Mouse (Mus musculus) spleen, postnatal 14 days (tissue): ENCODE data around the gene Rtbdn.

ENCODE experiments used
- DNase-seq, 2 experiments: peaks; one replicate each; pipeline ENCODE4 v3.0.0; 2021 to 2022; ENCODE audit warnings: low spot score in 2 of 2

Rtbdn gene

DNA sequence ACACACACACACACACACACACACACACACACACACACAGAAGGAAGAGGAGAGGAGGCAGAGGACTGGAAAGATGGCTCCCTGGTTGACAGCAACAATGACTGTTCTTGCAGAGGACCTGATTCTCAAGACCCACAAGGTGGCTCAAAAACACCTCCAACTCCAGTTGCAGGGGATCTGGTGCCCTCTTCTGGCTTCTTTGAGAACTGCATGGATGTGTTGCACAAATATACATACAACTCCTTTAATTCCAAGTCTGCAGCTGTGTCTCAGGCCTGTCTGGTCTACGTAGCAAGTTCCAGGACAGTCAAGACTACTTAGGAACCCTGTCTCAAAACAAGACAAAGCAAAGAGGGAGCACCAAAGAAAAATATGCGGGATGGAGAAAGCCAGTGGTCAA, 10.0 kb downstream of the Rtbdn start:
- DNase-seq = peak in 1 of 2 experiments; percentile 77

DNA sequence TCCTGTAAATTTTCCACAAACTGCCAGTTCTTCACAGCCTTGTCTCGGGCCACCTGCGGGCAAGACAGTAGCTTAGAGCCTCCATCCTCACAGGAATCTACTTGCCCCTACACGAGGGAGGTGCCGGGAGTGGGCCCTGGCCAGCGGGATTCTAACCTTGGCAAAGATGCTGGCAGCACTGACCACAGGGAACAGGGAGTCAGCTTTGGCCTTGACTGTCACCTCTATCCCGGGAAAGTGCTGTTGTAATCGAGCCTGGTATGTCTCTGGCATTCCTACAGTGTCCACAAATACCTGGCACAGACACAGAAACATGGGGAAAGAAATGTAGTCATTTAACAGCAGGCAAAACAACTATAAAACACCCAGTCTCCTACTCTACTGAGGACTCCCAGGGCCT, 13.0 kb downstream of the Rtbdn start:
- DNase-seq = no peak

DNA sequence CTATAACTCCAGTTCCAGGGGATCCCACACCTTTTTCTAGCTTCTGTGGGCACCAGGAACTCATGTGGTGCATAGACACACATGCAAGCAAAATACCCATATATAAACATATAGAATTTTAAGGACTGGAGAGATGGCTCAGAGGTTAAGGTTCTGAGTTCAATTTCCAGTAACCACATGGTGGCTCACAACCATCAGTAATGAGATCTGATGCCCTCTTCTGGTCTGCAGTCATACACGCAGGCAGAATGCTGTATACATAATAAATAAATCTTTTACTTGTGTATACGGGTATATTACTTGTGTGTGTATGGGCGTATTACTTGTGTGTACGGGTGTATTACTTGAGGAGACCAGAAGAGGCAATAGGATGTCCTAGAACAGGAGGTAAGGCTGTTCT, 17.2 kb downstream of the Rtbdn start:
- no peak for DNase-seq

DNA sequence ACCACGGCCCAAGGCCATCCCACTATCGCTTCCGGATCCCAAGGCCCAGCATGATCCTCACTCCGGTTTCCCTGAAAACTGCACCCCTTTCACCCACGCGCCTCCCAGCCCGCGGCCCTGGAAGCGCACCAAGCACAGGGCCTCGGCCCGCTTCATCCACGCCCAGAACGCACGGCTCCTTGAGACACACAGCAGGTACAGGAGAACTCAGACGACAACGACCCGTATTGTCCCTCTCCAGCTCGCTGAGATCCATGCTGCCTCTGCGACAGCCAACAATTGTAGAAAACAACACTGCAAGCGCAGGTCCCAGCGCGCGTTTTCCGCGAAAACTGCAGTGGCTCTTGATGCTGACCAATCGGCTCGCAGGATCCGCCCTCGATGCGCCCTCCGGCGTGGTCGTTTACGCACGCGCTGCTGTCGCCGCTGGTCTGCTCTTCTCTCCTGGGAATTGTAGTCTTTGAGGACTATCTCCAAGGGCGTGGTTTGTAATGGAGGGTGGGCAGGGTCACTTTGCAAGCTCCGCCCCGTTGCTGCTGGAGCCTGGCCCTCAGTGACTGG, 19.0 kb downstream of the Rtbdn start:
- DNase-seq = peak; percentile 85 to 86

DNA sequence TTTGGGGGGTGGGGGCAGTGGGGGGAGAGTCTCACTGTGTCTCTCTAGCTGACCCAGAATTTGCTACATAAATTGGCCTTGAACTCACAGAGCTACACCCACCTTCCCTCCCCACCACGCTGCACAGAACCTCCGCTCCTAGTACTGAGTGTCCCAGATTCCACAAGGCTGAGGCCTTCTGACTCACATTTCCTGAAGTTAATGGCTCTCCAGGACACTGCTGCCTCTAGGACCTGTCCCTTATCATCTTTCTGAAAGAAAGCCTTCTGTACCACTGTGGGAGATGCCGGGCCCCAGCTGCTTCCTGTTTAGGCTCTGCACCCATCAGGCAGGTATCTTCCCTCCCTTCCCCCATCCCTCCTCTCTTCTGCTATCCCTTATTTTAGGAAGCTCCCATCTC, 19.8 kb downstream of the Rtbdn start:
- no peak for DNase-seq

DNA sequence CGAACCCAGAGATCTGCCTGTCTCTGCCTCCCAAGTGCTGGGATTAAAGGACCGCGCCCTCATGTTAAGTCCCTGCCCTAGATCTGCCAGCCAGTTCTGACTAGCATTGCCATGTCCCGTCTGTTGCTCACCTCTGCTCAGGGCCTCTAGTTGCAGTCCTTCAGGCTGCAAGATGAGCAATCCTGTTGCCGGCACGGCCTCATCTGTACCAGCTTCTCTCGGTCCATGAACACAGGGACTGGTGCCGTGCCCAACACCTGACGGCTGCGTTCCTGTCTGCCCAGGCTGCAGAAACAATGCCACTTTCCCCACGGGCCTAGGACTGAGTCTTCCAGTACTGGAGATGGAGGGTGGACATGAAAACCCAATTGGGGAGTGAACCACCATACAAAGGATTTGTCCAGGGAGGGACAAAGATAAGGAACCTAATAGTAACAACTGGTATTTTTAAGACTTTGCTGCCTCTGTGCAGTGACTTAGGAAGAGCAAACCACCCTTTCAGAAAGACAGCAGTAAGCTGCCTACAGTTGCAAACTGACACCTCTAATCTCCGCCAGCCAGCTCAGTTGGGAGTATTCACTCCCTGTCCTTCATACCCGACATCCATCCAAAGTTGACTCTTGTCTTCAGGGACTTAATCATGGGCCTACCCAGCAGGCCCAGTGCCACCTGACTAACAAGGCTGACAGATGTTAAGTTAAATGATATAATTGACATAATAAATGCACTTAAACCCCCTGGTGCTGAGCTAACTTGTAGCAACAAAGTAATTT, 20.9 kb downstream of the Rtbdn start:
- DNase-seq = no peak

DNA sequence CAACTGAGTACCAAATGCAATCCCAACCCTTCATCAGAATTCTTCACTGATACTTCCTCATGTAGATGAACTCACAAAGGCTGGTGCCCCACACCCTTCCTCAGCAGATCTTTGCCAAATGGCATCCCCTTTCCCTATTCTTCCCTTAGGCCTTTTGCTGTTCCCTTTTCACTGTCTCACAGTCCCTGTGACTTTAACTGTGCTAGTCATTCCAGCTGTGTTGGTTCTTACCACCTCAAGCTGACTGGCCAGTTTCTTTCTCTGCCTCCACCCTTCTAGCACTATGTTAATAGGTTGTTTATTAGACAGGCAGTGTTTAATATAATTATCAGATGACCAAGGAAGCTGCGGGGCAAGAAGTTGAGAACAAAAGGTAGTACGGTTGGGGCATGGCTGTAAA, 21.9 kb downstream of the Rtbdn start:
- no peak for DNase-seq

DNA sequence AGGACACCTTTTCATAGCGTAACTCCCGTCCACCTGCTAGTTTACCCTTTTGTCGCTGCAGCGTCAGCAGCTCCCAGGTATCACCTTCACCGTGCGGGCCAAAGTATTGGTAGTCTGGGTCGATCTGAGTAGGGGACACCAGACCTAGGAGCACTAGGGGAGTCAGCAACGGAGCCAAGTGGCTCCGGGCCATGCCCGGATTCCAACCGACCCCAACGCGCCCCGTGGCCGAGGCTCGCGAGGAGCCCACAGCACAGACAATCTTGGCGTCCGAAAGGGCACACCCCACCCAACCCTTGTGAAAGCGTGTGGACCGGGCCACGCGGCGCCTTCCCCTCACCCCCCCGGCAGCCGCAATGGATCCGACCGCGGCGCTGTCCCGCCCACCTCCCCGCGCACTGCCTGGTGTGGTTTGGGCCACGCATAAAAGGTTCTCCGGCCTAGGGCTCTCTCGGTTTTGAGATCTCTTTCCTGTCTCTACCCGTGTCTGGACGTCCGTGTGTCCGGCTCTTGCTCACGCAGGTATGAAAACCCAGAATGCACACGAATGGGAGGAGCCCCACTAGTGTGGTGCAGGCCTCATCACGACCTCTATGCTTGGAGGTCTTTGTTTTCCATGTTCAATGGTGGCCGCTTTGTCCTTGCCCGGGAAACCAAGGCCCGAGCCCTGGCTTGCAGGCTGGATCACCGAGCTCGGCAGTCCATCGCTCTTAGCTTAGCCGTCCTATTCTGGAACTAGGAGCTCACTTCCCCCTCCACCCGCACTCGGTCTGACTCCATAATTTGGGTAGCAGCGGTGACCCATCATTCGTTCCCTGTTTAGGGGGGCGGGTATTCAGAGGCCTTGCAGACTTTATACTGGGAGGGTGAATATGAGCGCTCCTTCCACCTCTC, 22.7 kb downstream of the Rtbdn start, which contains the start of the genes Gm49661, Prdx2 and Rnaseh2a:
Gene Gm49661, minus strand, starts transcription at position 193 of the 894 bp plus-strand sequence.
Gene Prdx2, plus strand, starts transcription at position 347 of the 894 bp plus-strand sequence.
Gene Rnaseh2a, minus strand, starts transcription at position 527 of the 894 bp plus-strand sequence.
- peak; percentile 72 to 77 for DNase-seq

DNA sequence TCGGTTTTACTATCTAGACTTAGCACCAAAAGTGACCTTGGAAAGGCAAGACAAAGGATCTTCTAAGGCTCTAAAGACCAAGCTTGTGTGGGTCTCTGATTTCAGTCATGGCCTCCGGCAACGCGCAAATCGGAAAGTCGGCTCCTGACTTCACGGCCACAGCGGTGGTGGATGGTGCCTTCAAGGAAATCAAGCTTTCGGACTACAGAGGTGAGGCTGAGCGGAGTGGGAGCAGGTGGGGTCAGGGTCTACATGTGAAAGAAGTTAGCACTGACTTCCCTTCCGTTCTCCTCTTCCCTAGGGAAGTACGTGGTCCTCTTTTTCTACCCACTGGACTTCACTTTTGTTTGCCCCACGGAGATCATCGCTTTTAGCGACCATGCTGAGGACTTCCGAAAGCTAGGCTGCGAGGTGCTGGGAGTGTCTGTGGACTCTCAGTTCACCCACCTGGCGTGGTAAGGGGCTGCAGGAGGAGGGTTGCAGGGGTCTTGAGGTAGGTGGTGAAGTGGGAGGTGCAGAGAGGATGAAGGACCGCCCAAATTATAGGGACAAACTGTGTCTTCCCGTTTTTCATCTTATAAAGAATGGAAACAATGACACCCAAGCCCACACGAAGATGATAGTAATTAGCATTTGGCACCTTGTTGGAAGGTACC, 23.5 kb downstream of the Rtbdn start:
- no peak for DNase-seq

DNA sequence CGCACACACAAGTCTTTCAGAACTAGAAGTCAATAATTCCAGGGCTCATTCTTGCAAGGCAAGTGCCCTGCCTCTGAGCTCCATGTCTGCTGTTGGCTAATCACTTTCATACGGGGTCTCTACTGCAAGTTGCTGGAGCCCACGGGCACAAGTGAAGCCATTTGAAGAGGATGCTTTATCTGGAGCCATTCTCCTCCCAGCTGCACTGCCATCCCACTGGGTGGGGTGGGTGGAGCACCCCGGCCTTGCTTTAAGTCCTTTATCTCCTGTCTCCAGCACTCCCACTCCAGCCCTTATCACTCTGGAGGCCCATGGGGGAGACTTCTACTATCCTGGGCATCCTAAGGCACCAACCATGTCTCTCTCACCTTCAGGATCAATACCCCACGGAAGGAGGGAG, 24.1 kb downstream of the Rtbdn start:
- DNase-seq = peak; percentile 62 to 65

DNA sequence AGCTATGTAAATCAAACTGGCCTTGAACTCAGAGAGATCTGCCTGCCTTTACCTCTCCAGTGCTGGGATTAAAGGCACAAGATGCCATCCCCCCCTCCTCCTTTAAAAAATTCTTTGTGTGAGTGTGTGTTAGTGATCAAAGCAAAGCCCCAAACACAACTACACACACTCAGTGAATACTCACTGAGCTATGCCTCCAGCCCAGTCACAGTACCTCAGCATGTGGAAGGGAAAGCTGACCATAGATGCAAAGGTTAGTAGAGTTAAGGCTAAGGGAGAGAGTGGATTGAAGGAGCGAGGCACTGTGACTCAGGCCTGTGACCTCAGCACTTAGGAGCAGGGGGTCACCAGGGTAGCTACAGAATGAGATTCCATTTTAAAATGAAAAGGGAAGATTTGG, 26.3 kb downstream of the Rtbdn start:
- DNase-seq = no peak

DNA sequence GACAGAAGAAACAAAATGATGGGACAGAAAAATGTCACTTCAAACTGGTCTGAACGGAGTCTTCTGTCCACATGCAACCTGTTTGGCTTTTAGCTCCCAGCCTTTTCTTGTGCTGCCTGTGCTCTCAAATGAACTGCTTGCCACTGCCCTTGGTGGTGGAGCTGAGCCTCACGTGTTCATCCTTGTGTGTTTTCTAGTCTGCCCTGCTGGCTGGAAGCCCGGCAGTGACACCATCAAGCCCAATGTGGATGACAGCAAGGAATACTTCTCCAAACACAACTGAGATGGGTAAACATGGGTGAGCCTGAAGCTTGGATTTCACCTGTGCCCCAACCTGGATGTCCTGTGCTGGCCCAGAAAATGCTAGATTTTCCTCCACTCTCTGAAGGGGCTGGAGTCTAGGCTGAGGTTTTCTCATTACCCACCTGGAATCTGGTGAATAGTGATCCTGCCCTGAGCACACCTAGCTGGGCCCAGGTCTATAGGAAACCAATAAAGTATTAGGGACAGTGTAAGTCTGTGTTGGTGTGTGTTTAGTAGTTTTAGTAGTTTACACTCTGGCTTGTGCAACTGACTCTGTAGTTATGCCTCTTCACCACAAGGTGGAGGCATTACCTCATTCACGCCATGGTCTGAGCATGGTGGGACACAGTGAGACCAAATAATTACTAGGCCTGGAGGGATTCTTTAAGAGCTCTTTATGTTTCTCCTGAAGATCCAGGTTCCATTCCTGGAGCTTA, 27.2 kb downstream of the Rtbdn start:
- DNase-seq = peak in 1 of 2 experiments; percentile 28

DNA sequence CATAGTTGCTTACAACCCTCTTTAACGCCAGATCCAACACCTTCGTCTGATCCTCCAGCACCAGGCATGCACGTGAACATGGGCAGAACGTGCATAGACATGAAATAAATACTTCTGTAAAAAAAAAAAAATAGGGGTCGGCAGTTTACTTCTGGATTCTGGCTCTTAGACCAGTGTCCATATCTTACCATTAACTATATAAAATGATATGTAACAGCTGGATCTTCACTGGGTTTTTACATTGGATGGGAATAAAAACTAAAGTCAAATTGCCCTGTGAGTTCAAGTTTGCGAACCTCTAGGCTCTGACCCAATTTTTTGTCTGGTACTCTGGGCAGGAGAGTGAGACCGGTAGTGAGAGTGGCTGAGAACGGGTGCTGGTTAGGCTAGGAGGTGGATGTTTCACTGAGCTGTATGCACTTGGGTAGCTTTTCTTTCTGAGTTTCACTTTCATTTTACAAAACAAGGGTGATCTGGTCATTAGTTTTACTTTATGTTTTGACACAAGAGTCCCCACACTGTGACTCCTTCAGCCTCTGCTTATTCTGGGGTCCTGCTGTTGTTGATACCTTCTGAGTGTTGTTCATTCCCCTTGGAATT, 27.9 kb downstream of the Rtbdn start:
- DNase-seq = no peak

DNA sequence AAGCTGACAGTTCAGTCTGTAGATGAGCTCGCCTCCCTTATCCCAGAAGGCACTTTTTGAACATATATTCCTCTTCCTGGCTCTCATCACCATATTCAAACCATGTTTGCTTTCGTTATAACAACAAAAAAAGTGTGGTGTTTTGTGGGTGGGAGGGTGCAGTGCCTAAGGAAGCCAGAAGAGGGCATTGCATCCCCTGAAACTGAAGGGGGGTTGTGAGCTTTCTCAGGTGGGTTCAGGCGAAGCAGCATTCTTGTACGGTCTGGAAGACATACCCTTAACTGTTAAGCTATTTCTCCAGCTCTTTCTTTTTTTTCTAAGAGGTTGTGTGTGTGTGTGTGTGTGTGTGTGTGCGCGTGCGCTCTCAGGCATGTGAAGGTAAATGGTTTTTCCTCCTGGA, 28.6 kb downstream of the Rtbdn start:
- DNase-seq = peak; percentile 71 to 78

DNA sequence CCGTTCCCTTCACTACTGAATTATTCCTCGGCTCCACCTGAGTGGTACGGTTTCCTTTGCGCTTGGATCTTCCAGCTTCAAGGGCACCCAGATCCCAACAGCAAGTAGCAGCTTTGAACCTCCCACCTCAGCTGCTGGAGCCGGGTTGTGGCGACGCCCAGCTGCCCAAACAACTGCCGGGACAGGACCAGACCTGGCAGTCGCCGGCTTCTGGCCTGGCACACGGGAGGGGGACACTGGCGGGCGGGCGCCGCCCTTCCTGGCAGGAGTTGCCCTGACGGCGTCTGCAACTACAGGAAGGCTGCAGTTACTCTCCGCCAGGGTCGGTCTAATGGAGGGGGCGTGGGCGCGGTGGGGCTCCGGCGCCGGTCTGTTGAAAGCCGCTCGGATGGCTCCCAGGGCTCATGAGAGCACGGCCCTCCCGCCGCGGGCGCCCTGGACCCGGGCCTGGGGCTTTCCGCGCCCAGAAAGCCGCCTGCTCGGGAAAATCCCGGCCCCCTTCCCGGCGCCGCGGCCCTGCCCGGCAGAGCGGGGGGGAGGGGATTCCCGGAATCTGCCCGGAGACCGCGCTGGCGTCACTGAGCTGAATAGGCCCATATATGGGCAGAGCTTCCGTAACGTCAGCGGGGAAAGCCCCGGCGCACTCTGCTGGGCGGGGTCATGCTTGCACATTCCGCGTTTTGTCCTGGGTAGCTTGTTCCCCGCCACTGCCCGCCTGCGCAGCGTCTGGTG, 29.4 kb downstream of the Rtbdn start:
- peak; percentile 92 for DNase-seq

DNA sequence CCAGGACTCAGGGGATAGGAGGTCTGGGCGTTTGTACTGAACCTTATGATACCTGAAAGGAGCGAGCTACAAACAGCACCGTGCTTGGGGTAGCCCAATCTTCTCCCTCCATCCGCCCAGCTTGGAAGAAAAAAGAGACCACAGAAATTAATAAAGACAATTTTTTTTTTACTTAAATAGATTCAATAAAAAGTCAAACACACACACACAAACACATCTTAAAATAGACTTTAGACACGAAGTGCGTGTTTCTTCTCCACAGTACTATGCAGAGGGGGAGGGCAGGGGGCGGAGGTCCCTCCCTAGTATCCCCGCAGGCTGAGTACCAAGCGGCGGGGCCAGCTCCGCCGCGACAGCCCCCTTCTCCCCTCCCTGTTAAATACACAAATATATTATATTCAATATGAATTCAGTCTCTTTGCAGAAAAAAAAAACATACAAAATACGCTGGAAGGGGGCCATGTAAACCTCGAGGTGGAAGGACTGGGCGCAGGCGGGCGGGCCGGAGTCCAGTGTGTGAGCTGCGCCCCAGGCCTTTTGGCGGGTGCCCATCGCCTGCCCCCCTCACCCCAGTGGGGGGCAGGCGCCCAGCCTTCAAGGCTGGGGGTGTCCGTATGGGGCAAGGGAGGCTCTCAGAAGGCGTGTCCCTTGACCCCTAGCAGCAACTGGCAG, 30.1 kb downstream of the Rtbdn start:
- DNase-seq = no peak

DNA sequence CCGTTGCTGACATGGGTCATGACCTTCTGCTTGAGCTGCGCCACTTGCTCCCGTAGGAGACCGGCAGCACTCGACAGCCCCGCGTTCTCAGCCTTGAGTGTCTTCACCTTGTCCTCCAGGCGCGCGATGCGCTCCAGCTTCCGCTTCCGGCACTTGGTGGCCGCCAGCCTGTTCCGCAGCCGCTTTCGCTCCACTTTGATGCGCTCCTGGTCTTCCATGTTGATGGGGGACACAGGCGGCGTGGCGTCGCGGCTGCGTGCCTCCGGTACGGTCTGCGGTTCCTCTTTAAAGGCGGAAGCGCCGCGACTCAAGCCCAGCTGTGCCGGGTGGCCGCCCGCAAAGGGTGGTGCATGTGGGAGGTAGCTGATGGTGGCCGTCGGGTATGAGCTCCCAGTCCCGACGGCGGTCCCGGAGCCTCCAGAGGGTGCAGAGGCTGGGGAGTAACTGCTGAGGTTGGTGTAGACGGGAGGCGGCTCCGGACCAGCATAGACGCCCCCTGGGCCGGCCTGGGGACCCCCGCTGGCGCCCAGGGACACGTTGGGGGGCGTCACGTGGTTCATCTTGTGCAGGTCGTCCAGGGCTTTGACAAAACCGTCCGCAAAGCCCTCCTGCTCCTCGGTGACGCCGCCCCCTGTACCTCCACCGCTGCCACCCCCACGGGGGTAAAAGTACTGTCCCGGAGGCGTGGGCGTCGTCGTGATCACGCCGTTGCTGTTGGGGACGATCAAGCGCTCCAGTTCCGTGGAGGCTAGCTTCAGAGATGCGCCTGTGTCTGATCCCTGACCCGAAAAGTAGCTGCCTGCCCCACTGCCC, 30.9 kb downstream of the Rtbdn start:
- peak; percentile 62 to 66 for DNase-seq

DNA sequence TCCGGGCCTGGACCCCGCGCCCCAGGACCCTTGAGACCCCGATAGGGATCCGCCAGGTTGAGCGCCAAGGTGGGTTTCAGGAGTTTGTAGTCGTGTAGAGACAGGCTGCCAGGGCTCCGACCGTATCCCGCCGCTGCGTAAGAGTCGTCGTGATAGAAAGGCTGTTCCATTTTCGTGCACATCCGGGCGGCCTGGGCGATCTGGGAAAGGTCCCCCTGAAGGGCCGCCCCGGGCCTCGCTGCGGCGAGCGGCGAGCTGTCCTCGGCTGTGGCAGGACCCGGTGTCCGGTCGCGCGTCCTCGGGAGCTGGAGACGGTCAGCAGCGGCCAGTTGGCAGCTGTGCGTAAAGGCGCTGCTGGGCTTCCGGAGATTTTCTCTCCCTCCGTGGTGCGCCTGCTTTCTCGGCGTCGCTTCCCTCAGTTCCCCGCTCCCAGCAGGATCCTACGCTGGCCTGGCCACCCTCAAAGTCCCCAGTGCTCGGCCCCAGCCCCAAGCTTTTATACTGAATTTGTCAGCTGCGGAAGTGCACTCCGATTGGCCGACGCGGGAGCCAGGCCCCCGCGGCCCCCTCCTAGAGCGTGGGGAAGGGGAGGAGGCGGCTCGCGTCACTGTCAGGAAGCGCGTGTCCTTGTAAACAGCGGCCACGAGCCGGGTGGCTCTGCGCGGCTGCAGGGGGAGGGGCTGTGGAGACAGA, 31.6 kb downstream of the Rtbdn start, which contains the start of gene Junb:
Gene Junb, minus strand, starts transcription at position 471 of the 693 bp plus-strand sequence.
- DNase-seq = peak; percentile 73 to 80
